Mouse (Mus musculus) cerebellum, adult 18-20 months (tissue): ENCODE data around the gene Stac3.
A peak's percentile ranks its signal among the peaks of the same experiment; 100 is the strongest.

Experiments used
- DNase-seq, 2 experiments: peaks; one replicate each; pipeline ENCODE4 v3.0.0; 2021

The Stac3 gene

GRCm38 (mm10) chr10:127526681-127527080, 25.2 kb downstream of the Stac3 start:
- DNase-seq, result peak; percentile 74 to 82

- DNase-seq, result no peak
Observed at GRCm38 (mm10) chr10:127527481-127527880, 26.0 kb downstream of the Stac3 start.

GRCm38 (mm10) chr10:127530945-127531344, 29.5 kb downstream of the Stac3 start:
- DNase-seq, result no peak

GRCm38 (mm10) chr10:127531548-127531947, 30.1 kb downstream of the Stac3 start:
- no peak for DNase-seq

GRCm38 (mm10) chr10:127534036-127534928, 32.8 kb downstream of the Stac3 start, which contains the start of gene Nxph4:
TSS of gene Nxph4 (minus strand) at chr10:127534559.
- DNase-seq, result no peak

GRCm38 (mm10) chr10:127534929-127535384, 33.5 kb downstream of the Stac3 start:
- DNase-seq, result no peak

GRCm38 (mm10) chr10:127536586-127537314, 35.3 kb downstream of the Stac3 start:
- DNase-seq, result peak; percentile 66 to 72

GRCm38 (mm10) chr10:127537854-127538583, 36.5 kb downstream of the Stac3 start:
- DNase-seq, result peak; percentile 87 to 89

- DNase-seq, result no peak
Observed at GRCm38 (mm10) chr10:127541510-127541909, 40.0 kb downstream of the Stac3 start.

- DNase-seq, result peak; percentile 63 to 66
Observed at GRCm38 (mm10) chr10:127542084-127542483, 40.6 kb downstream of the Stac3 start.

GRCm38 (mm10) chr10:127542720-127543119, 41.2 kb downstream of the Stac3 start:
- peak; percentile 55 to 56 for DNase-seq

- DNase-seq, result no peak
Observed at GRCm38 (mm10) chr10:127543916-127544315, 42.4 kb downstream of the Stac3 start.

GRCm38 (mm10) chr10:127544375-127544774, 42.9 kb downstream of the Stac3 start:
- DNase-seq, result no peak

- no peak for DNase-seq
Observed at GRCm38 (mm10) chr10:127546505-127546904, 45.0 kb downstream of the Stac3 start.

GRCm38 (mm10) chr10:127548236-127548635, 46.8 kb downstream of the Stac3 start:
- no peak for DNase-seq

- DNase-seq, result no peak
Observed at GRCm38 (mm10) chr10:127549892-127550291, 48.4 kb downstream of the Stac3 start.

GRCm38 (mm10) chr10:127555703-127556102, 54.2 kb downstream of the Stac3 start:
- DNase-seq, result peak; percentile 48 to 53

GRCm38 (mm10) chr10:127557397-127557796, 55.9 kb downstream of the Stac3 start:
- DNase-seq, result no peak
